Mouse (Mus musculus): ENCODE measurements at regions not wholly inside any gene's neighbourhood (a gene's known extent, or its start where the extent isn't known, plus 50 kb on each side); places are given as distances from the start of the nearest gene placed in this dataset.

- no peak for DNase-seq
Observed at GRCm38 (mm10) chr5:126337884-126338283, 806.3 kb downstream of the Tmem132b start.

- DNase-seq = no peak
Observed at GRCm38 (mm10) chr5:126343570-126343969, 812.0 kb downstream of the Tmem132b start.

GRCm38 (mm10) chr5:126350936-126351335, 819.4 kb downstream of the Tmem132b start:
- no peak for DNase-seq

GRCm38 (mm10) chr5:126369436-126369835, 837.9 kb downstream of the Tmem132b start:
- DNase-seq = no peak

GRCm38 (mm10) chr5:126392306-126392705, 849.3 kb upstream of the Tmem132c start:
- DNase-seq = no peak

- DNase-seq = no peak
Observed at GRCm38 (mm10) chr5:126395331-126395730, 846.3 kb upstream of the Tmem132c start.

- DNase-seq = no peak
Observed at GRCm38 (mm10) chr5:126431748-126432147, 809.9 kb upstream of the Tmem132c start.

GRCm38 (mm10) chr5:126438696-126439095, 802.9 kb upstream of the Tmem132c start:
- DNase-seq = no peak

- DNase-seq = no peak
Observed at GRCm38 (mm10) chr5:126440516-126440915, 801.1 kb upstream of the Tmem132c start.

- no peak for DNase-seq
Observed at GRCm38 (mm10) chr5:126475761-126476160, 765.8 kb upstream of the Tmem132c start.

GRCm38 (mm10) chr5:126522076-126522475, 719.5 kb upstream of the Tmem132c start:
- DNase-seq = no peak

- DNase-seq = no peak
Observed at GRCm38 (mm10) chr5:126525863-126526262, 715.7 kb upstream of the Tmem132c start.

GRCm38 (mm10) chr5:126530806-126531527, 710.6 kb upstream of the Tmem132c start:
- no peak for DNase-seq

GRCm38 (mm10) chr5:126531528-126531894, 710.1 kb upstream of the Tmem132c start:
- no peak for DNase-seq

GRCm38 (mm10) chr5:126531975-126532374, 709.6 kb upstream of the Tmem132c start:
- DNase-seq = no peak

- no peak for DNase-seq
Observed at GRCm38 (mm10) chr5:126538072-126538471, 703.5 kb upstream of the Tmem132c start.

GRCm38 (mm10) chr5:126544261-126544976, 697.2 kb upstream of the Tmem132c start:
- no peak for DNase-seq

GRCm38 (mm10) chr5:126547841-126548240, 693.8 kb upstream of the Tmem132c start:
- DNase-seq = no peak

GRCm38 (mm10) chr5:126551676-126552075, 689.9 kb upstream of the Tmem132c start:
- DNase-seq = no peak

- no peak for DNase-seq
Observed at GRCm38 (mm10) chr5:126559011-126559410, 682.6 kb upstream of the Tmem132c start.

- no peak for DNase-seq
Observed at GRCm38 (mm10) chr5:126565817-126566216, 675.8 kb upstream of the Tmem132c start.

GRCm38 (mm10) chr5:126566226-126566625, 675.4 kb upstream of the Tmem132c start:
- DNase-seq = no peak

- DNase-seq = no peak
Observed at GRCm38 (mm10) chr5:126573766-126574165, 667.8 kb upstream of the Tmem132c start.

GRCm38 (mm10) chr5:126597786-126598330, 643.8 kb upstream of the Tmem132c start:
- no peak for DNase-seq
